Mouse (Mus musculus) frontal cortex, postnatal 10 days (tissue): ENCODE results near the gene Cyct.

Experiments
- DNase-seq, 2 experiments: peaks; one replicate each; pipeline ENCODE4 v3.0.0; 2022; ENCODE audit warnings: low spot score in 2 of 2, mixed read lengths in 1 of 2

The Cyct gene

GRCm38 (mm10) chr2:76338215-76339156 lies 21.8 kb downstream of the Cyct start, which contains the start of gene Pde11a:
Gene Pde11a, minus strand, starts transcription at chr2:76338774.
- no peak for DNase-seq

DNA sequence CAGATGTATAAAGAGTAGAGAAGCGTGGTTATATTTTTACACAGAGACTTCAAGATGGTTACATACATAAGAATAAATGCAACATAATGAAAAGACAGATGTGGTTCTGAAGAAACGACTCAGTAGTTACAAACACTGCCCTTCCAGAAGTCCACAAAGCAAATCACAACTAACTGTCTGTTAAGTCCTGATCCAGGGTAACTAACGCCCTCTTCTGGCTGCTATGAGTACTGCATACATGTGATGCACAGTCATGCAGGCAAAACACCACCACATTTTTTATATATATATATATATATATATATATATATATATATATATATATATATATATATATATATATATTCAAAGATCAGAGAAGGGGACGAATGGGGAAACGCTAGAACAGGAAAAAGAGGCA lies 25.7 kb downstream of the Cyct start:
- no peak for DNase-seq

GRCm38 (mm10) chr2:76332161-76332805 lies 28.0 kb downstream of the Cyct start:
- DNase-seq, result no peak

DNA sequence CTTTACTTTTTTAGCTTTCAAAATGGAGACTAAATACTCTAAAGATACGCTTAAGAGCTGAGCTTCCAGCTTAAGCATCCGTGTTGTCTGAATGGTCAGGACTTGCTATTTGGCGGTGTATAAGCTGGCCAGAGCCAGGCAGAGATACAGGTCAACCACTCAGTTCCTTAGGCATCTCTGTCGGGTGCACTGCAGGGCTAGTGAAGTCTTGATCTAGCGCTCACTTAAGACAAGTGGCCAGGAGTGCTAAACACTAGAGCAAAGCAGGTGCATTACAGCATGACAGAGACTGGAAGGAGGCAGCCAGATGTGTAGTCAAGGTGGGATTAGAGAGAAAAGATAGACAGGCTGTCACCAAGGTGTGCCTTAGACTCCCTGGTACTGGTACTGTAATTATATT lies 30.2 kb downstream of the Cyct start:
- no peak for DNase-seq

GRCm38 (mm10) chr2:76326161-76326560 lies 34.1 kb downstream of the Cyct start:
- no peak for DNase-seq

DNA sequence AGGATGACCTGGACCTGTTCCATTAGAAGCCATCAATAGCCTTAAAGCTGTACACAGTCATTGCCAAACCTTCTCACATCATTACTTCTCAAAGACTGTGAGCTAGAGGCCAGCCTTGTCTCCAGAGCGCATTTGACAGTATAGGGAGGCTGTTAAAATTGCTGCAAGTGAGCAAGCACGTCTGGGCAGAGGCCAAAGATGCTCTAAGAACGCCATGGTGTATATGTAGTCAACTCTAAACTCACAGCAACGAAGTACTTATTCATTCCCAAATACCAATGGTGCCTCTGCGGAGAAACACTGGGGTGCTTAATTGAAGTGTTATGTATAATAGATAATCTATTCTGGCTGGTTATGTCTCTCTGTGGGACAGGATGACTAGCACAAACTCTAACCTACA lies 35.8 kb downstream of the Cyct start:
- DNase-seq, result no peak

- no peak for DNase-seq
These were observed 36.9 kb downstream of the Cyct start for GRCm38 (mm10) chr2:76323185-76323875.

DNA sequence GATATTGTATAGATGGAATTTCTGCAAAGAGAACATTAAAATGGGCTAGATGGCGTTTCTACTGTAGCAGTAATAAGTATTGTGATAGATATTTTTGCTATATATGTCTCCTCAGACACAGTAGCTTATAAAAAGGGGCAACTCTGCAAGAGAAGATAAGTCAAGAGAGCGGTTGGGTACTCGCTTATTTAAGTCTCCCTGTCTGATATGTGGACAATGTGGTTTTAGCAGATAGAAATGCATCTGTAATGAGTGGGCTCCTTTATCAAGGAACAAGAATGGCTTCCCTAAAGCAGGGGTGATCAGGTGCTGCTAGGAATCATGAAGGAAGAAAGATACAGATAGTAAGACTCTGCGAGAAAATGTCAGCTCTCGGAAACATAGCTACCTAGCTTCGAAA lies 39.9 kb downstream of the Cyct start:
- no peak for DNase-seq

DNA sequence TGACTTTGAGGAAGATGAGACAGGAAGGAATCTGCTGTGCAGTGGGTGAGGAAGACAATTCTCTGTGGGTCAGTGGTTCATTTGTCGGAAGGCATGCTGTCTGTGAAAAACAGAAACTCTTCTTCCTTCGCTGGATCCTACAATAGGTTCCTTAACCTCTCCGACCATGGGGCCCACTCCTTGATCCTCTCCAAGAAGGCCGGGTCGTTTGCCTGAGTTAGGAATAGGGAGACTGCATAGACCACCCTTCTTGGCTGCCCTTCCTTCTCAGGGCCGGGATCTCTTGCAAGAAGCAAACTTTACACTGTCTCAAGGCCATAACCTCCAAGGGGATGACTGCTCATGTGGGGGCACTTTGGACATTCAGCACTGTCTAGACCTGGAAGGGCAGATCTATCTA lies 41.0 kb downstream of the Cyct start:
- no peak for DNase-seq
